Mouse (Mus musculus) kidney, embryonic 14.5 days (tissue): ENCODE measurements around the gene Herc2. TPM values are rescaled to one million over a fixed set of nuclear protein-coding genes. Genes with fewer than 3 reads are reported as not detected.

ENCODE experiments used
- ATAC-seq: fragments of 200-750 bp; cut with Nextera tagmentation; 2 replicates; pipeline ENCODE4 v1.8.0; 2017; ENCODE audit warnings: moderate number of reproducible peaks, mild to moderate bottlenecking, moderate TSS enrichment, moderate library complexity; ENCODE audit not compliant: low FRiP score, low TSS enrichment
- H3K27ac ChIP-seq: fragments of 300-500 bp; sonication (generic); 2 replicates; pipeline ENCODE4 v1.5.1; 2014; ENCODE audit warnings: low read depth, mild to moderate bottlenecking, low read length, moderate library complexity, mixed read lengths
- H3K27me3 ChIP-seq: fragments of 300-500 bp; sonication (generic); 2 replicates; pipeline ENCODE4 v1.6.1; 2014; ENCODE audit warnings: mild to moderate bottlenecking, low read length; ENCODE audit not compliant: control insufficient read depth, insufficient read depth
- H3K36me3 ChIP-seq: fragments of 300-500 bp; sonication (generic); 2 replicates; pipeline ENCODE4 v1.6.1; 2014; ENCODE audit warnings: low read length, mixed read lengths; ENCODE audit not compliant: control insufficient read depth, insufficient read depth
- H3K4me1 ChIP-seq: fragments of 300-500 bp; sonication (generic); 2 replicates; pipeline ENCODE4 v1.6.1; 2014; ENCODE audit warnings: low read length, mixed read lengths; ENCODE audit not compliant: control insufficient read depth, insufficient read depth
- H3K4me2 ChIP-seq: fragments of 300-500 bp; sonication (generic); replicated peaks from 2 replicates; pipeline ENCODE4 v1.6.1; 2014; ENCODE audit warnings: low read depth, mild to moderate bottlenecking, low read length
- H3K4me3 ChIP-seq: fragments of 300-500 bp; sonication (generic); 2 replicates; pipeline ENCODE4 v1.5.1; 2014; ENCODE audit warnings: mild to moderate bottlenecking, low read length
- H3K9ac ChIP-seq: fragments of 300-500 bp; sonication (generic); 2 replicates; pipeline ENCODE4 v1.6.1; 2014; ENCODE audit warnings: low read depth, mild to moderate bottlenecking, low read length, moderate library complexity
- H3K9me3 ChIP-seq: fragments of 300-500 bp; sonication (generic); 2 replicates; pipeline ENCODE4 v1.6.1; 2016; ENCODE audit warnings: low read length; ENCODE audit not compliant: control insufficient read depth
- WGBS: fragments of 180-500 bp; shearing (Covaris S2); extraction: QIAGEN DNeasy Blood & Tissue Kit; methylation state at CpG from one replicate; pipeline ENCODE4 v1.1.7; 2014; 5-methylcytosine and 5-hydroxymethylcytosine counted together
- polyA plus RNA-seq: library from polyadenylated mRNA; unstranded; fragments of >200 nt; fragmentation: Nextera tagmentation; extraction: Ambion mirVana; gene quantifications from 2 replicates; pipeline ENCODE4 v1.2.1, GENCODE M21; 2014

Herc2 gene
- polyA plus RNA-seq, 1 experiment from 2014 or later: 27.9 TPM

GRCm38 (mm10) chr7:56191661-56192060 lies 141.7 kb downstream of the Herc2 start:
- H3K4me2 ChIP-seq: no peak overlapping the region
- H3K4me3 ChIP-seq: no peak overlapping the region
- H3K27me3 ChIP-seq: no peaks in the 10 kb centered on the region
- H3K27ac ChIP-seq: no peak overlapping the region
- no peaks in the 10 kb centered on the region for H3K9me3 ChIP-seq
- no peak for ATAC-seq
- peaks cover 58% of the 10 kb centered on the region for H3K36me3 ChIP-seq
- 72% methylated on average over 4 of the region's 4 CpGs for WGBS
- H3K9ac ChIP-seq: no peak overlapping the region
- H3K4me1 ChIP-seq: no peaks in the 10 kb centered on the region

GRCm38 (mm10) chr7:56201483-56202218 lies 151.7 kb downstream of the Herc2 start:
- no peak overlapping the region for H3K4me2 ChIP-seq
- H3K4me3 ChIP-seq: no peak overlapping the region
- H3K36me3 ChIP-seq: peaks cover 69% of the 10 kb centered on the region
- H3K9ac ChIP-seq: no peak overlapping the region
- no peaks in the 10 kb centered on the region for H3K9me3 ChIP-seq
- H3K27me3 ChIP-seq: no peaks in the 10 kb centered on the region
- H3K4me1 ChIP-seq: no peaks in the 10 kb centered on the region
- no peak overlapping the region for H3K27ac ChIP-seq
- no peak for ATAC-seq
- 96% methylated on average over 10 of the region's 10 CpGs for whole genome bisulfite sequencing

- Histone ChIP-seq H3K4me3 (no peak overlapping the region), H3K36me3 (peaks cover 59% of the 10 kb centered on the region), H3K4me2 (no peak overlapping the region), H3K9me3 (no peaks in the 10 kb centered on the region), H3K9ac (no peak overlapping the region), H3K27me3 (no peaks in the 10 kb centered on the region), H3K27ac (no peak overlapping the region), H3K4me1 (no peaks in the 10 kb centered on the region)
- no peak for ATAC-seq
- WGBS: 93% methylated on average over 3 of the region's 3 CpGs
Observed at GRCm38 (mm10) chr7:56202843-56203242, 152.8 kb downstream of the Herc2 start.

GRCm38 (mm10) chr7:56203286-56203685 lies 153.3 kb downstream of the Herc2 start:
- peaks cover 58% of the 10 kb centered on the region for H3K36me3 ChIP-seq
- no peaks in the 10 kb centered on the region for H3K9me3 ChIP-seq
- H3K4me2 ChIP-seq: no peak overlapping the region
- H3K4me3 ChIP-seq: no peak overlapping the region
- H3K9ac ChIP-seq: no peak overlapping the region
- no peaks in the 10 kb centered on the region for H3K4me1 ChIP-seq
- no peak overlapping the region for H3K27ac ChIP-seq
- no peak for ATAC-seq
- WGBS: 96% methylated on average over 2 of the region's 2 CpGs
- H3K27me3 ChIP-seq: no peaks in the 10 kb centered on the region

GRCm38 (mm10) chr7:56204877-56205276 lies 154.9 kb downstream of the Herc2 start:
- Histone ChIP-seq H3K4me2 (no peak overlapping the region), H3K4me3 (no peak overlapping the region), H3K9me3 (no peaks in the 10 kb centered on the region), H3K9ac (no peak overlapping the region), H3K27me3 (no peaks in the 10 kb centered on the region), H3K36me3 (peaks cover 65% of the 10 kb centered on the region), H3K27ac (no peak overlapping the region), H3K4me1 (no peaks in the 10 kb centered on the region)
- WGBS: 83% methylated on average over 3 of the region's 3 CpGs
- no peak for ATAC-seq

- H3K9ac ChIP-seq: no peak overlapping the region
- H3K9me3 ChIP-seq: no peaks in the 10 kb centered on the region
- H3K27ac ChIP-seq: no peak overlapping the region
- H3K36me3 ChIP-seq: peaks cover 66% of the 10 kb centered on the region
- ATAC-seq: no peak
- H3K4me3 ChIP-seq: no peak overlapping the region
- no peaks in the 10 kb centered on the region for H3K4me1 ChIP-seq
- no peak overlapping the region for H3K4me2 ChIP-seq
- WGBS: 89% methylated on average over 6 of the region's 6 CpGs
- no peaks in the 10 kb centered on the region for H3K27me3 ChIP-seq
Observed at GRCm38 (mm10) chr7:56220811-56221210, 170.8 kb downstream of the Herc2 start.

GRCm38 (mm10) chr7:56235794-56236423 lies 185.9 kb downstream of the Herc2 start:
- no peaks in the 10 kb centered on the region for H3K27me3 ChIP-seq
- H3K9me3 ChIP-seq: no peaks in the 10 kb centered on the region
- H3K36me3 ChIP-seq: peaks cover 3% of the 10 kb centered on the region
- H3K27ac ChIP-seq: no peak overlapping the region
- no peak overlapping the region for H3K4me2 ChIP-seq
- no peak for ATAC-seq
- 62% methylated on average over 5 of the region's 5 CpGs for WGBS
- no peak overlapping the region for H3K9ac ChIP-seq
- H3K4me1 ChIP-seq: no peaks in the 10 kb centered on the region
- no peak overlapping the region for H3K4me3 ChIP-seq

- Histone ChIP-seq H3K27ac (no peak overlapping the region), H3K4me2 (no peak overlapping the region), H3K9ac (no peak overlapping the region), H3K9me3 (no peaks in the 10 kb centered on the region), H3K4me1 (no peaks in the 10 kb centered on the region), H3K4me3 (no peak overlapping the region), H3K36me3 (no peaks in the 10 kb centered on the region; the same call in 1 of the 2 replicates), H3K27me3 (no peaks in the 10 kb centered on the region)
- no peak for ATAC-seq
- 85% methylated on average over 3 of the region's 3 CpGs for WGBS
Observed at GRCm38 (mm10) chr7:56236617-56237016, 186.6 kb downstream of the Herc2 start.

GRCm38 (mm10) chr7:56239543-56239942 lies 189.5 kb downstream of the Herc2 start, which contains the start of gene Oca2:
TSS of gene Oca2 (plus strand) at chr7:56239760.
- H3K4me3 ChIP-seq: no peak within 1 kb of the TSS
- no peak within 1 kb of the TSS for H3K27ac ChIP-seq
- H3K9ac ChIP-seq: no peak within 1 kb of the TSS
- H3K9me3 ChIP-seq: no peaks in the 10 kb centered on the region
- H3K36me3 ChIP-seq: no peaks in the 10 kb centered on the region
- 45% methylated on average over 3 of the region's 3 CpGs for WGBS
- no peaks in the 10 kb centered on the region for H3K4me1 ChIP-seq
- H3K27me3 ChIP-seq: no peaks in the 10 kb centered on the region
- ATAC-seq: peak; percentile 77; the same call in 1 of the 2 replicates
- no peak within 1 kb of the TSS for H3K4me2 ChIP-seq
